Mouse (Mus musculus) forebrain, embryonic 14.5 days (tissue): Measurements from ENCODE around the gene Utrn. TPM values are rescaled to one million over a fixed set of nuclear protein-coding genes. Genes with fewer than 3 reads are reported as not detected.

ENCODE experiments used
- ATAC-seq: fragments of 200-750 bp; cut with Nextera tagmentation; 2 replicates; pipeline ENCODE4 v1.8.0; 2017; ENCODE audit warnings: mild to moderate bottlenecking, moderate library complexity
- DNase-seq: peaks from one replicate; pipeline ENCODE4 v3.0.0-alpha.2; 2015; ENCODE audit warnings: low spot score
- H3K27ac ChIP-seq: fragments of 300-500 bp; sonication (generic); 2 replicates; pipeline ENCODE4 v1.5.1; 2014; ENCODE audit warnings: low read depth, mild to moderate bottlenecking, control low read depth, low read length, moderate library complexity
- H3K27me3 ChIP-seq: fragments of 300-500 bp; sonication (generic); replicated peaks from 2 replicates; pipeline ENCODE4 v1.6.1; 2014; ENCODE audit warnings: low read length, control low read depth, mixed read lengths; ENCODE audit not compliant: control insufficient read depth, insufficient read depth
- H3K36me3 ChIP-seq: fragments of 300-500 bp; sonication (generic); 2 replicates; pipeline ENCODE4 v1.6.1; 2014; ENCODE audit warnings: low read length, control low read depth; ENCODE audit not compliant: control insufficient read depth, insufficient read depth
- H3K4me1 ChIP-seq: fragments of 300-500 bp; sonication (generic); 2 replicates; pipeline ENCODE4 v1.6.1; 2014; ENCODE audit warnings: antibody characterized with exemption, low read length, control low read depth; ENCODE audit not compliant: control insufficient read depth, insufficient read depth
- H3K4me2 ChIP-seq: fragments of 300-500 bp; sonication (generic); 2 replicates; pipeline ENCODE4 v1.6.1; 2014; ENCODE audit warnings: mild to moderate bottlenecking, control low read depth, low read length
- H3K4me3 ChIP-seq: fragments of 300-500 bp; sonication (generic); 2 replicates; pipeline ENCODE4 v1.5.1; 2014; ENCODE audit warnings: low read depth, low read length, control low read depth
- H3K9ac ChIP-seq: fragments of 300-500 bp; sonication (generic); 2 replicates; pipeline ENCODE4 v1.6.1; 2014; ENCODE audit warnings: mild to moderate bottlenecking, low read length, control low read depth, moderate library complexity
- H3K9me3 ChIP-seq: fragments of 300-500 bp; sonication (generic); replicated peaks from 2 replicates; pipeline ENCODE4 v1.6.1; 2016; ENCODE audit warnings: low read length, control low read depth, mixed read lengths; ENCODE audit not compliant: control insufficient read depth
- WGBS: fragments of 180-500 bp; shearing (Covaris S2); extraction: QIAGEN DNeasy Blood & Tissue Kit; methylation state at CpG from one replicate; pipeline ENCODE4 v1.1.7; 2014; 5-methylcytosine and 5-hydroxymethylcytosine counted together
- polyA plus RNA-seq: library from polyadenylated mRNA; unstranded; fragments of >200 nt; fragmentation: Nextera tagmentation; extraction: Ambion mirVana; gene quantifications from 2 replicates; pipeline ENCODE4 v1.2.1, GENCODE M21; 2014

Utrn gene
- polyA plus RNA-seq, 1 experiment from 2014 or later = 7.2 TPM

DNA sequence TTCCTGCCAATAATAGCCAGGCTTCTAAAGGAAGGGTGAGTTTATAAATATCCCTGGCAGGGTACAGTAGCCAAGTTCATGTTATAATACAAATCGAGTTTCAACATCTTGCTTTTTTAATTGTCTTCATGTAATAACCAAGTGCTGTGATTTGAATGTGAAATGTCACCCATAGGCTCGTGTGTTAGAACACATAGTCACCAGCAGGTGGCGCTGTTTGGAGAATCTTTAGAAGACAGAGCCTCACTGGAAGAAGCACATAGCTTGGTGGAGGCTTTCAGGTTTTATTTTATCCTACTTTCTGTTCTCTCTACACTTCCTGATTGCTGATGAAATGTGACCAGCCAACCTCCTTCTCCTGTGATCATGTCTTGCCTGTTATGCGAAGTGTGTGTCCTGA is 207.1 kb downstream of the Utrn start:
- Histone ChIP-seq H3K36me3 (0 out of 2 replicates have a peak, but pooled peaks cover 3% of the 10 kb centered on the region), H3K4me2 (no peak overlapping the region), H3K9ac (no peak overlapping the region), H3K4me3 (no peak overlapping the region), H3K9me3 (no peaks in the 10 kb centered on the region; the same call in 1 of the 2 replicates), H3K27me3 (no peaks in the 10 kb centered on the region), H3K27ac (no peak overlapping the region), H3K4me1 (no peaks in the 10 kb centered on the region)
- ATAC-seq (no peak), DNase-seq (no peak)
- 90% methylated on average over 4 of the region's 4 CpGs for WGBS

DNA sequence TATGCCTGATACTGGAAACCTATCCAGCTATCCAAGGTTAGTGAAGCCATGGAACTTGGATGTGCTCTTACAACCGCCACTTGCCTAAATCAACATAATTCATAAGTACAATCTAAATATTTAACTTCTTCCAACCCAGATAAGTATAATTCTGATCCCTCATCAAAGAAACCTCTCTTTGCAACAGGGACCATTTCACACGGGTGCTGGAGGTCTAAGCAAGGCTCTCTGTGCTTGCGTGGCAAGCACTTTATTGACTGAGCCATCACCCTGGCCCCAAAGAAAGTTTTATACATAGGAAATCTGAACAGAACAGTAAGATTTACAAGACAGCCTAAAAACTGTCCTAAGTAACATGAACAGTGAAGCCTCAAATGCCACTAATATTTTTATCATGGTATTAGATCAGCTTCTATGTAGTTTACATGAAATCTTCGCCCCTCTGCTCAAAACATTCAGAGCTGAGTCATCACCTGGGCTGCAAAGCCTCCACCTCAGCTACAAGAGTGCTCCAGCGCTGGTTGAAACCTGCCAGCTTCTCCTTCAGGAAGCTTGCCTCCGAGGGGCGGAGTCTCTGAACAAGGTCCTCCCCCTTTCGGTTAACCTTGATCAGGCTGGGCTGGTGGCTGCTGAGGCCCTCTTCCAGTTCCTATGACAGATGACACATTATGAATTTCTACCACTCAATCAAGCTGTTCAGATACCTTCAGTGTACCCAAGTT is 211.0 kb downstream of the Utrn start:
- no peaks in the 10 kb centered on the region for H3K27me3 ChIP-seq
- no peaks in the 10 kb centered on the region for H3K4me1 ChIP-seq
- H3K36me3 ChIP-seq = 0 out of 2 replicates have a peak, but pooled peaks cover 3% of the 10 kb centered on the region
- DNase-seq (no peak), ATAC-seq (no peak)
- 77% methylated on average over 8 of the region's 8 CpGs for WGBS
- H3K9me3 ChIP-seq = no peaks in the 10 kb centered on the region; the same call in 1 of the 2 replicates
- H3K4me3 ChIP-seq = no peak overlapping the region
- H3K4me2 ChIP-seq = no peak overlapping the region
- H3K9ac ChIP-seq = no peak overlapping the region
- H3K27ac ChIP-seq = no peak overlapping the region

DNA sequence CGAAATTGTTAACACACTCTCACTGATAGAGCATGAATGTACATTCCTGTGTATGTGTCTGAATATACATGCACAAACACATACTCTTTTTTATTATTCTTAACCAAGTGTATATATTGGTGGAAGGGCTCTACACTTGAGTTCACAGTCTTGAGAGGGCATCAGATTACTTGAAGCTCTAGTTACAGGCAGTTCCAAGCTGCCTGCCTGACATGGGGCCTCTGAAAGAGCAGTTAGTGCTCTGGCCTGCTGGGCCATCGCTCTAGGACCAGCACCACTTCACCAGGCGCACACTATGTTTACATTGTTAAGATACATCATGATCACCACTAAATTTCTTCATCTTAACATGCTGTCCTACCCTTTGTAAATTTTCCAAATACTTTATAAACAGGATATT is 216.2 kb downstream of the Utrn start:
- 91% methylated on average over 3 of the region's 3 CpGs for WGBS
- H3K27ac ChIP-seq = no peak overlapping the region
- no peaks in the 10 kb centered on the region for H3K9me3 ChIP-seq
- H3K4me2 ChIP-seq = no peak overlapping the region
- ATAC-seq (no peak), DNase-seq (no peak)
- H3K27me3 ChIP-seq = no peaks in the 10 kb centered on the region
- H3K4me1 ChIP-seq = no peaks in the 10 kb centered on the region
- H3K4me3 ChIP-seq = no peak overlapping the region
- no peak overlapping the region for H3K9ac ChIP-seq
- no peaks in the 10 kb centered on the region for H3K36me3 ChIP-seq

DNA sequence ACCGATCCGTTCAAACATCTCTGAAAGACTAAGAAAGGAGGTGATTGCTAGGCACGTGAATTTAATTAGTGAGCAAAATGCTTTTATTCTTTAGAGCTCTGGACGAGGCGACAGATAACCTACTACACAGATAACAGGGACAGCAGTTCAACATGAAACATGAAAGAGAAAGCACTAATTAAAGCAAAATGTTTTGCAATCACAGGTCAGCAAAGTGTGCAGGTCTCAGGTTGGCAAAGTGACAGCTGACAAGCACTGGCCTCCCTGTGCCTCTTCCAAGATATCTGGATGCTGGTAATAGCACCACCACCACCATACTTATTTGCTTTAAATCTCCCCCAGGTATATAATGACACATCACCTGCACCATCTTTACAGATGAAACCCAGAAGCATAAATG is 223.0 kb downstream of the Utrn start:
- H3K9ac ChIP-seq = no peak overlapping the region
- no peaks in the 10 kb centered on the region for H3K9me3 ChIP-seq
- H3K36me3 ChIP-seq = no peaks in the 10 kb centered on the region
- ATAC-seq = no peak
- no peaks in the 10 kb centered on the region for H3K4me1 ChIP-seq
- DNase-seq = no peak
- H3K4me2 ChIP-seq = no peak overlapping the region
- WGBS = 43% methylated on average over 5 of the region's 5 CpGs
- no peaks in the 10 kb centered on the region for H3K27me3 ChIP-seq
- H3K27ac ChIP-seq = no peak overlapping the region
- H3K4me3 ChIP-seq = no peak overlapping the region

DNA sequence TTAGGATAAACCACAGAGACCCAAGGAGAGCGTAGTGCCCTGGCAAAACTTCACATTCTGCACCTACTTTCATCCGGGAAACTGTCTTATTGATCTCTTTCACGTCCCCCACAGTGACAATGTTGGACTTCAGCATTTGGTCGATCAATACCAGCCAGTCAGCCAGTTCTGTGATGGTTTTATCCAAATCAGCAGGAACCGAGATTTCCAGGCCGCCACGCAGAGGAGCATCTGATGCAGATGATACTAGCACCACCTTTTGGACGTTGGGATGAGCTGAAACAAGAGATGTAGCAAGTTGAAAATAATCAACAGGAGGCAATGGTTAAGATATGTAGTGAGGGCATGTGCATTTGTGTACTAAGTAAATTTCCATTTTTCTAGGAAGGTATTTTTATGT is 225.8 kb downstream of the Utrn start:
- H3K27ac ChIP-seq = no peak overlapping the region
- H3K4me1 ChIP-seq = no peaks in the 10 kb centered on the region
- WGBS = 71% methylated on average over 8 of the region's 8 CpGs
- H3K4me2 ChIP-seq = no peak overlapping the region
- H3K9me3 ChIP-seq = no peaks in the 10 kb centered on the region
- no peak overlapping the region for H3K4me3 ChIP-seq
- no peak overlapping the region for H3K9ac ChIP-seq
- DNase-seq (peak; percentile 22), ATAC-seq (no peak)
- no peaks in the 10 kb centered on the region for H3K36me3 ChIP-seq
- H3K27me3 ChIP-seq = no peaks in the 10 kb centered on the region

DNA sequence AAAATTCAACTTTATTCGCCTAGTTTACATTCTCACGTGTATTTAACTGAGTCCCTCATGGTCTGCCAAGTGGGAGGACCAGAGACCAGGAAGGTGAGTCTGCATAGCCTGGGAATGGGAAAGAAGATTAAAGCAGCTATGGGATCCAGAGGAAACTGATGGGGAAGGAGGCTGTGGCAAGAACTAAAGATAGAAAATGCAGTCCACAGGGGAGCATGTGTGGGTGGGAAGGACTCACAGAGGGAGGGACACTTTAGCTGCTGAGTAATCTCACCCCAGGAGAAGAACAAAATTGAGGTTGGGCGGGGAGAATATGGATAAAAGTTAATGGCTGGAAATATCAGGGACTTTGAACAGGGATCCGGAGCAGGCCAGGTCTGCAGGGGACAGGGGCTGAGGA is 229.5 kb downstream of the Utrn start:
- Histone ChIP-seq H3K27me3 (no peaks in the 10 kb centered on the region), H3K27ac (no peak overlapping the region), H3K9ac (no peak overlapping the region), H3K4me2 (no peak overlapping the region), H3K4me3 (no peak overlapping the region), H3K9me3 (no peaks in the 10 kb centered on the region), H3K36me3 (no peaks in the 10 kb centered on the region), H3K4me1 (no peaks in the 10 kb centered on the region)
- DNase-seq (no peak), ATAC-seq (no peak)
- WGBS = 76% methylated on average over 4 of the region's 4 CpGs

DNA sequence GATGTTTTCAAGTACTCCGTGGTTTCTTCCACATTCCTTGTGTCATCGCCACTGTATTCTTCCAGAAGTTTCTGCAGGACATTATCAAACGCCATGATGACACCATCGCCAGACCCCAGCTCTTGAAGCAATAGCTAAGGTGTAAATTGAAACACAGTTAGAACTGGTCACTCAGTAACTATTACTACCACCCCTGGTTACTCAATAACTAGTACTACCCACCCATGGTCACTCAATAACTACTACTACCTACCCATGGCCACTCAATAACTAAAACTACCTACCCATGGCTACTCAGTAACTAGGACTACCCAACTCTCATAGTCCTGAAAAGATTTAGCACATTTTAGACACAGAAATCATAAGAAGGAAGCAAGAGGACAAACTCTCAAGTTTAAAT is 235.2 kb downstream of the Utrn start:
- Histone ChIP-seq H3K4me3 (no peak overlapping the region), H3K4me1 (no peaks in the 10 kb centered on the region), H3K27me3 (no peaks in the 10 kb centered on the region), H3K36me3 (no peaks in the 10 kb centered on the region), H3K27ac (no peak overlapping the region), H3K9ac (no peak overlapping the region), H3K4me2 (no peak overlapping the region), H3K9me3 (no peaks in the 10 kb centered on the region)
- DNase-seq = no peak
- whole genome bisulfite sequencing = 93% methylated on average over 4 of the region's 4 CpGs
- ATAC-seq = no peak

DNA sequence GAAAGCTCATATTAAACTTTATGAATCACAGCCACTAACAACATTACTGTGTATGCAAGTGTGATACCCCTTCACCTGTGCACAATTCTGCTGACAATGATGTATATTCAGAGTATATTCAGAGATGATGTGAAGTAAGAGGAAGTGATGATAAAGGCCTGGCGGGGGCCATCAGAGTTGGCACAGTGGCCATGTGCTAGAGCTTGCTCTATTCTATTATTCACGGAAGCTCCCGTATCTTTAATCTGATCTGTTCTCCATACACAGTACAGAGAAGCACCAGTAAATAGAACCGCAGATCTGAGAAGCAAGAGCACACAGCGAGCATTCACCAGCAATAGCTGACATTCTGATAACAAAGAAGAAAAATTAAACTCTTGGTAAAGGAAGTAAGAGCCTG is 238.2 kb downstream of the Utrn start:
- 92% methylated on average over 5 of the region's 5 CpGs for WGBS
- H3K9me3 ChIP-seq = no peaks in the 10 kb centered on the region
- H3K4me1 ChIP-seq = no peaks in the 10 kb centered on the region
- no peak for ATAC-seq
- H3K36me3 ChIP-seq = no peaks in the 10 kb centered on the region
- no peaks in the 10 kb centered on the region for H3K27me3 ChIP-seq
- DNase-seq = no peak
- H3K27ac ChIP-seq = no peak overlapping the region
- no peak overlapping the region for H3K4me3 ChIP-seq
- no peak overlapping the region for H3K9ac ChIP-seq
- no peak overlapping the region for H3K4me2 ChIP-seq

DNA sequence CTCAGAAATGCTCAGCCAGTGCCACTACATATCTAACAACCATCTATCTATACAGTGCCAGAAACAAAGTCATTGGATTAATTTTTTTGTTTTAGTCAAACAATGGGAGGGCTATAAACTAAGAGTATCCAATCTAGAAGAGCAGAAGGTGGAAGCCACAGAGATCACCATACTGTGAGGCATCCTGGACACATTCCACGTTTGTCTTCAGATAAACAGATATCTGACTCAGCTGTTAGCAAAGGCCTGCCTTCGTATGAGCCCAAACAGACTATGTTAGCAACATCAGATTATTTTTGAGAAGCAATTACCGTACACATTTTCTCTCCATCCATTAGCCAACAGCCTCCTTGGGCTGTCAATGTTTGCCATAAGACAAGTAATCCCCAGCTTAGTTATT is 250.8 kb downstream of the Utrn start:
- Histone ChIP-seq H3K27me3 (no peaks in the 10 kb centered on the region), H3K4me2 (no peak overlapping the region), H3K4me1 (no peaks in the 10 kb centered on the region), H3K9ac (no peak overlapping the region), H3K36me3 (no peaks in the 10 kb centered on the region), H3K27ac (no peak overlapping the region), H3K4me3 (no peak overlapping the region), H3K9me3 (no peaks in the 10 kb centered on the region)
- ATAC-seq (no peak), DNase-seq (no peak)
- WGBS = 88% methylated on average over 3 of the region's 3 CpGs
